Mouse (Mus musculus) kidney, postnatal 0 days (tissue): Measurements from ENCODE around the gene Metap1. TPM values are rescaled to one million over a fixed set of nuclear protein-coding genes. Genes with fewer than 3 reads are reported as not detected.

ENCODE experiments used
- ATAC-seq: fragments of 200-750 bp; cut with Nextera tagmentation; replicated peaks from 2 replicates; pipeline ENCODE4 v1.8.0; 2017; ENCODE audit warnings: low read depth, moderate number of reproducible peaks, moderate TSS enrichment, moderate library complexity; ENCODE audit not compliant: low FRiP score
- DNase-seq: peaks from one replicate; pipeline ENCODE4 v3.0.0-alpha.2; 2016; ENCODE audit warnings: low spot score
- H3K27ac ChIP-seq: fragments of 300-500 bp; sonication (generic); 2 replicates; pipeline ENCODE4 v1.5.1; 2014; ENCODE audit warnings: mild to moderate bottlenecking
- H3K27me3 ChIP-seq: fragments of 300-500 bp; sonication (generic); 2 replicates; pipeline ENCODE4 v1.6.1; 2014; ENCODE audit warnings: low read length, mixed read lengths; ENCODE audit not compliant: insufficient read depth
- H3K36me3 ChIP-seq: fragments of 300-500 bp; sonication (generic); 2 replicates; pipeline ENCODE4 v1.6.1; 2014; ENCODE audit warnings: low read length, mixed read lengths; ENCODE audit not compliant: insufficient read depth
- H3K4me1 ChIP-seq: fragments of 300-500 bp; sonication (generic); replicated peaks from 2 replicates; pipeline ENCODE4 v1.6.1; 2014; ENCODE audit warnings: antibody characterized with exemption, low read length, mixed read lengths; ENCODE audit not compliant: insufficient read depth
- H3K4me2 ChIP-seq: fragments of 300-500 bp; sonication (generic); 2 replicates; pipeline ENCODE4 v1.6.1; 2014; ENCODE audit warnings: mild to moderate bottlenecking, low read length, moderate library complexity, mixed read lengths
- H3K4me3 ChIP-seq: fragments of 300-500 bp; sonication (generic); replicated peaks from 2 replicates; pipeline ENCODE4 v1.5.1; 2014; ENCODE audit warnings: low read depth, low read length
- H3K9ac ChIP-seq: fragments of 300-500 bp; sonication (generic); 2 replicates; pipeline ENCODE4 v1.6.1; 2014; ENCODE audit warnings: low read depth, low read length
- H3K9me3 ChIP-seq: fragments of 300-500 bp; sonication (generic); replicated peaks from 2 replicates; pipeline ENCODE4 v1.6.1; 2016; ENCODE audit warnings: low read length, inconsistent platforms, mixed read lengths
- CTCF ChIP-seq: IDR thresholded peaks from 2 replicates; pipeline ENCODE4 v1.5.1; 2016; ENCODE audit warnings: antibody characterized with exemption, low read depth, mild to moderate bottlenecking, moderate library complexity
- WGBS: fragments of 180-500 bp; shearing (Covaris S2); extraction: QIAGEN DNeasy Blood & Tissue Kit; methylation state at CpG from one replicate; pipeline ENCODE4 v1.1.7; 2014; 5-methylcytosine and 5-hydroxymethylcytosine counted together
- polyA plus RNA-seq: library from polyadenylated mRNA; unstranded; fragments of >200 nt; fragmentation: Nextera tagmentation; extraction: Ambion mirVana; gene quantifications from 2 replicates; pipeline ENCODE4 v1.2.1, GENCODE M21; 2015

The Metap1 gene
- polyA plus RNA-seq, 1 experiment from 2014 or later: 40.2 TPM

- no peak overlapping the region for H3K27ac ChIP-seq
- peaks cover 43% of the 10 kb centered on the region for H3K36me3 ChIP-seq
- DNase-seq (no peak), ATAC-seq (no peak)
- TF ChIP-seq CTCF: no peak
- H3K4me3 ChIP-seq: no peak overlapping the region
- no peaks in the 10 kb centered on the region for H3K27me3 ChIP-seq
- H3K4me2 ChIP-seq: no peak overlapping the region
- no peak overlapping the region for H3K9ac ChIP-seq
- WGBS: 98% methylated on average over 3 of the region's 3 CpGs
- H3K4me1 ChIP-seq: no peaks in the 10 kb centered on the region
- H3K9me3 ChIP-seq: no peaks in the 10 kb centered on the region
Observed at GRCm38 (mm10) chr3:138458441-138458840, 30.9 kb downstream of the Metap1 start.

- ATAC-seq (no peak), DNase-seq (no peak)
- Histone ChIP-seq H3K4me2 (no peak overlapping the region), H3K9me3 (no peaks in the 10 kb centered on the region), H3K4me3 (no peak overlapping the region), H3K4me1 (no peaks in the 10 kb centered on the region), H3K36me3 (peaks cover 49% of the 10 kb centered on the region), H3K27ac (no peak overlapping the region), H3K27me3 (no peaks in the 10 kb centered on the region), H3K9ac (no peak overlapping the region)
- no peak for TF ChIP-seq CTCF
- WGBS: 87% methylated on average over 13 of the region's 13 CpGs
Observed at GRCm38 (mm10) chr3:138454711-138455435, 34.4 kb downstream of the Metap1 start.

- no peaks in the 10 kb centered on the region for H3K27me3 ChIP-seq
- H3K4me2 ChIP-seq: no peak overlapping the region
- no peak for DNase-seq
- H3K36me3 ChIP-seq: peaks cover 50% of the 10 kb centered on the region
- no peak overlapping the region for H3K4me3 ChIP-seq
- no peak for ATAC-seq
- no peaks in the 10 kb centered on the region for H3K9me3 ChIP-seq
- no peak for TF ChIP-seq CTCF
- WGBS: 91% methylated on average over 1 of the region's 1 CpGs
- H3K4me1 ChIP-seq: no peaks in the 10 kb centered on the region
- H3K9ac ChIP-seq: no peak overlapping the region
- H3K27ac ChIP-seq: no peak overlapping the region
Observed at GRCm38 (mm10) chr3:138454234-138454633, 35.1 kb downstream of the Metap1 start.

GRCm38 (mm10) chr3:138452169-138452568, 37.1 kb downstream of the Metap1 start:
- H3K36me3 ChIP-seq: peaks cover 56% of the 10 kb centered on the region
- H3K27ac ChIP-seq: no peak overlapping the region
- H3K4me3 ChIP-seq: no peak overlapping the region
- no peak overlapping the region for H3K4me2 ChIP-seq
- no peak for DNase-seq
- ATAC-seq: no peak
- 82% methylated on average over 10 of the region's 10 CpGs for WGBS
- TF ChIP-seq CTCF: no peak
- H3K9ac ChIP-seq: no peak overlapping the region
- H3K4me1 ChIP-seq: no peaks in the 10 kb centered on the region
- H3K9me3 ChIP-seq: no peaks in the 10 kb centered on the region
- no peaks in the 10 kb centered on the region for H3K27me3 ChIP-seq

- Histone ChIP-seq H3K4me2 (no peak overlapping the region), H3K4me3 (no peak overlapping the region), H3K27ac (peak overlapping the region; percentile 54), H3K9ac (no peak overlapping the region), H3K4me1 (0 out of 2 replicates have a peak, but pooled peaks cover 8% of the 10 kb centered on the region), H3K36me3 (peaks cover 52% of the 10 kb centered on the region), H3K9me3 (no peaks in the 10 kb centered on the region), H3K27me3 (no peaks in the 10 kb centered on the region)
- peak; percentile 83 for ATAC-seq
- DNase-seq: no peak
- WGBS: 48% methylated on average over 12 of the region's 12 CpGs
- TF ChIP-seq CTCF: no peak
Observed at GRCm38 (mm10) chr3:138448077-138448860, 41.0 kb downstream of the Metap1 start.

- Histone ChIP-seq H3K4me2 (peak overlapping the region; percentile 76), H3K4me1 (0 out of 2 replicates have a peak, but pooled peaks cover 8% of the 10 kb centered on the region), H3K27ac (peak overlapping the region; percentile 89), H3K4me3 (peak overlapping the region; percentile 84), H3K9ac (peak overlapping the region; percentile 95), H3K9me3 (no peaks in the 10 kb centered on the region), H3K36me3 (peaks cover 21% of the 10 kb centered on the region; the same call in 1 of the 2 replicates), H3K27me3 (no peaks in the 10 kb centered on the region)
- TF ChIP-seq CTCF: no peak
- no peak for ATAC-seq
- no peak for DNase-seq
- 3% methylated on average over 9 of the region's 9 CpGs for WGBS
Observed at GRCm38 (mm10) chr3:138443465-138443771, 45.9 kb downstream of the Metap1 start.
